Mouse (Mus musculus): ENCODE measurements around the gene Pex11a. TPM values are rescaled to one million over a fixed set of nuclear protein-coding genes. Genes with fewer than 3 reads are reported as not detected.

The Pex11a gene
- polyA plus RNA-seq, 1 experiment = 41.0 TPM

GRCm38 (mm10) chr7:79696495-79696894 lies 46.4 kb downstream of the Pex11a start:
- H3K4me3 ChIP-seq (ENCODE audit: insufficient read depth, low read depth, low read length) = no peak overlapping the region
- no peaks in the 10 kb centered on the region for H3K4me1 ChIP-seq (ENCODE audit: control insufficient read depth, insufficient read depth, low read length)
- DNase-seq = no peak
- H3K27ac ChIP-seq (ENCODE audit: insufficient read depth, low read depth, low read length) = no peak overlapping the region
- TF ChIP-seq CTCF (conservative IDR thresholded peaks at IDR 0.05; ENCODE audit: insufficient read depth, insufficient read length, low read depth, low read length) (no peak), POLR2A (IDR thresholded peaks at IDR 0.05; ENCODE audit: low read depth, low read length) (no peak)
- H3K36me3 ChIP-seq (ENCODE audit: control insufficient read depth, insufficient read depth, low read length) = no peaks in the 10 kb centered on the region
- H3K27me3 ChIP-seq (replicated peaks; ENCODE audit: control insufficient read depth, insufficient read depth, low read length) = no peaks in the 10 kb centered on the region
- 89% methylated on average over 8 of the region's 8 CpGs for WGBS

Other genes with a start within 250 kb of the Pex11a start
- gene Rhcg, start 125.5 kb downstream of the Pex11a start, polyA plus RNA-seq (2012; rRNA removed) = 170 and 188 TPM in 2 replicates
- 0.03 and 0.11 TPM in 2 replicates for gene Ticrr, start 82.9 kb downstream of the Pex11a start, polyA plus RNA-seq (2012; rRNA removed)
- gene Kif7, start 27.4 kb downstream of the Pex11a start, polyA plus RNA-seq (2012; rRNA removed) = 0.81 and 0.92 TPM in 2 replicates
- 58.4 and 72.2 TPM in 2 replicates for gene Plin1, start 10.2 kb downstream of the Pex11a start, polyA plus RNA-seq (2012; rRNA removed)
- gene Wdr93, start within 50 bp of the Pex11a start, polyA plus RNA-seq (2012; rRNA removed) = 1.1 TPM in 2 replicates
- gene Mesp1, start 50.7 kb upstream of the Pex11a start, polyA plus RNA-seq (2012; rRNA removed) = 0.07 TPM in 1 of 2 replicates, not detected in the other
- gene Mesp2, start 67.6 kb upstream of the Pex11a start, polyA plus RNA-seq (2012; rRNA removed) = 0.28 and 0.35 TPM in 2 replicates
- 170 and 175 TPM in 2 replicates for gene Anpep, start 117.9 kb upstream of the Pex11a start, polyA plus RNA-seq (2012; rRNA removed)
- 18.0 and 19.6 TPM in 2 replicates for gene Ap3s2, start 177.5 kb upstream of the Pex11a start, polyA plus RNA-seq (2012; rRNA removed)
- 15.4 and 17.0 TPM in 2 replicates for gene Arpin, start 192.2 kb upstream of the Pex11a start, polyA plus RNA-seq (2012; rRNA removed)

Data from kidney, adult 2 months (tissue).